Mouse (Mus musculus): Measurements from ENCODE around the gene B3gnt7.

Gene B3gnt7

DNA sequence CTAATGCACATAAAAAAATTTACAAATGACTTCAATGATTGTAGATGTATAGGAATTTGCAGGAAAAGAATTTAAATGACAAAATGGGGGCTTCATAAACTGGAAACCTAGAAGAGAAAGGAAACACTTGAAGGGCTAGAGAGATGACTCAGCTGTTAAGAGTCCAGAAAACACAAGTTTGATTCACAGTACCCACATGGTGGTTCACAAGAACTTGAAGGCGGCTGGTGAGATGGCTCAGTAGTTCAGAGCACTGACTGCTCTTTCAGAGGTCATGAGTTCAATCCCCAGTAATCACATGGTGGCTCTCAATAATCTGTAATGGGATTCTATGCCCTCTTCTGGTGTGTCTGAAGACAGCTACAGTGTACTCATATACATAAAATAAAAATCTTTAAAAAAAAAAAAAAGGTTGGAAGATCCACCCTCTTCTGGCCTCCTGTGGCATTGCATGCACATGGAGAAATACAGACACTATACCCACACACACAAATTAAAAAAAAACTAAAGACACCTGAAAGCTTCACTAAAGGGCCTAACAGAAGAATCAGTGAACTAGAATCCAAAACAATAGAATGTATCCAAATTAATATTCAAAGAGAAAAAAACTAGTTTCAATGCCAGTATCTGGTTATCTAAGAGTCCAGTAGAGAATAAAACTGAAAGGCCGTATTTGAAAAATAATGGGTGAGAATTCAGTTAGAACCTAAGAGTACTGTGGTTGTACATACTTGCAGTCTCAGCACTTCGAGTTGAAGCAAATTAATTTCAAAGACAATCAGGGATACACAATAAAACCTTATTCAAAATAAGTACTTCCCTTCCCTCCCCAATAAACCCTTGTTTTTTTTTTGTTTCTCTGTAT, 44.5 kb downstream of the B3gnt7 start:
- no peak for DNase-seq

DNA sequence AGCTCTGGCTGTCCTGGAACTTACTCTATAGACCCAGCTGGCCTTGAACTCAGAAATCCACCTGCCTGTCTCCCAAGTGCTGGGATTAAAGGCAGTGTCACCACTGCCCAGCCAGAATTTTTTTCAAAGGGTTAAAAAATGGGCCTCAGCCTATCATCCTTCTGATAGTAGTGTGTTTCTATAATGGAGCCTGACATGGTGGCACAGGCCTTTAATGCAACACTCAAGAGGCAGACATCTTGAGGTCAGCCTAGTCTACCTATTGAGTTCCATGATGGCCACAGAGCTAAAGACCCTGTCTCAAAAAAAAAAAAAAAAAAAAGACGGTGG, 45.0 kb downstream of the B3gnt7 start:
- DNase-seq = no peak

DNA sequence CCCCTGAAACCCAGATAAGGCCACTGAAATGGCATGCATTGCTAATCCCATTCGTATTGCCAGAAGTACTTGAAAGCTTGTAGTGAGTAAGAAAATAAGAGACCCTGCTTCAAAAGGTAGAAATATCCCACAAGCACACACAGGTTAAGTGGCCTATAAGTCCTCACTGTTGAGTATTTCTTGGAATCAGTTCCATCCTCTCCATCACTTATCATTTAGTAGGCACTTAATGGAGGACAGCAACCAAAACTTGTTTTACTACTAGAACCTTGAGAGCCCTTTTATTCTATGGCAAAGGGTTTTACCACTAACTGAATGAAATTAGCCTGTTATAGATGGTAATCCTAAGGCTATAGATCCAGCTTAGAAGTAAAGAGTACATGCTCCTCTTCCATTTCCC, 45.5 kb downstream of the B3gnt7 start:
- DNase-seq = no peak

DNA sequence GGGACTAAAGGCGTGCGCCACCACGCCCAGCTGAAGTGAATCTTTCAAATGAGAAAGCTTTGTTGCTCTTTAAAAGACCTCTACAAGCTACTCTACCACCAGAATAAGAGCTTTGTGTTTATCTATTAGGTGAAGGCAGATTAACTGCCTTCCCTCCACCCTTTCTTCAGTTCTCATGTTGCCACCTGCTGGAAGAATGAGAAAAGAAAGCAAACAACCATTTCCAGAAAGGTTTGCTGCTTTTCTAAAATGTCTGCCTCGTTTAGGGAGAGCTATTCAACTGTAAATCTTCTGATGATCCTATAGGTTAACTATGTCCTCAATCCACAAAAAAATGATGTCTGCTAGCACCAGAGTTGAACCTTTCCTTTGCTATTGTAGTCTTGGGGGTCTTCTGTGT, 46.2 kb downstream of the B3gnt7 start:
- no peak for DNase-seq

DNA sequence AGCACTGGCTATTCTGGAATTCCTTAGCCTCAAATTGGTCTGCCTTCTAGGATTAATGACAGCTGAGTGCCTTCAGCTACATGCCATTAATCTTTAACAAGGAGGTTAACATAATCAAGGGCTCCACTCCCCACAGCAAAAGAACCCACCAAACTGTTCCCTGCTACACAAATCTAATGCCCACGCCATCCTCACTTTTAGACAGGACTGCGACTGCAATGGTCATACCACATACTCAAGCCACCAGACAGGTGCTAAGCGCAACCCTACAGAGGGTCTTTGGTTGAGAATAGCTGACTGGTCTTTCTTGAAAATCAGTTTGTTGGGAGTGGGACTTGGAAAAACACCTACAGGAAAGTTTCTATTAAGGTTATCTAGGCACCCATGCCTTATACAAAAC, 46.6 kb downstream of the B3gnt7 start:
- no peak for DNase-seq

DNA sequence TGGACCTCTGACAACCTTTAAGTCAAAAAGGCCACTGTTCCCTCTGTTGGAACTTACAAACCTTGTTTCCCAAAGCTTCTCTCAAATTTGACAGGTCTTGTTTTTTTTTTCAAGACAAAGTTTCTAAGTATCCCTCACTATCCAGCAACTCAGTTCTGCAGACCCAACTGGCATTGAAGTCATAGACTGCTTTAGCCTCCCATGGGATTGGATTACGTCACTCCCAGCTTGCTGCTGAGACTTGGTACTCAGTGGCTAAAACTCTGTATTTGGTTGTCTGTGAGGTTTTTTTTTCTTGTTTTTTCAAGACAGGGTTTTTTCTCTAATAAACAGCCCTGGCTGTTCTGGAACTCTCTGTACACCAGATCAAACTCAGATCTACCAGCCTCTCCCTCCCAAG, 47.1 kb downstream of the B3gnt7 start:
- no peak for DNase-seq

DNA sequence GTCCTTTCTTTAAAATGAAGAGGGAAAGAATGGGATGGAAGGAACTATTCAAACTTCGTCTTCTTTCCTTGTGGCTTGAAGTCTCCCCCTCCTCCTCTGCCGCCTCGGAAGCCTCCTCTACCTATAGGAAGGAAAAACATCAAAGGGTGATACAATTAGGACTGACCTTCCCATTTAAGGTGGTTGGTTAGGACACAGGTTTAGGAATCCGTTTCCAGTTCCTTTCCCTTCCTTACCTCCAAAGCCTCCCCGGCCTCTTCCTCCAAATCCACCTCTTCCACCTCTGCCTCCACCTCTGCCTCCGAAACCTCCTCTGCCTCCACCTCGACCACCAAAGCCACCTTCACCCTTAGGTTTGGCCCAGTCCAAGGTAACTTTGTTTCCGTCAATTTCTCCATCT, 47.9 kb downstream of the B3gnt7 start:
- no peak for DNase-seq

DNA sequence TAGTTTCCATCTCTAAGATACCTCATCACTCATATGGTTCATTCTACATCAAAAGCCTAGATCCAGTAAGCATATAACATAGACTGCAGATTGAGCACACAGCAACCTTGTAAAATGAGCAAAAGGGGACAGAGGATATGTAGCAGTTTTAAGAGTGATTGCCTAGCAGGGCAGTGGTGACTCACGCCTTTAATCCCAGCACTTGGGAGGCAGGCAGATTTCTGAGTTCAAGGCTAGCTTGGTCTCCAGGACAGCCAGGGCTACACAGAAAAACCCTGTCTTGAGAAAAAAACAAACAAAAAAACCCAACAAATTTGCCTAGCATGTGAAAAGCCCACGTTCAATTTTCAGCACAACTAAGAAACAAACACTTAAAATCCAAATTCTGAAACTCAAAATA, 51.6 kb downstream of the B3gnt7 start:
- DNase-seq = no peak
